Mouse (Mus musculus): Measurements from ENCODE around the gene Peli1. TPM values are rescaled to one million over a fixed set of nuclear protein-coding genes. Genes with fewer than 3 reads are reported as not detected.
A peak's percentile ranks its signal among the peaks of the same experiment; 100 is the strongest.

Peli1 gene
- total RNA-seq, 2 experiments from 2014 or later = 37.6 to 47.2 TPM

GRCm38 (mm10) chr11:21091428-21092405, 626 bp downstream of the Peli1 start:
- peak; percentile 62 to 72 for DNase-seq (ENCODE audit: low spot score in 2 of 2)

- DNase-seq (ENCODE audit: low spot score in 2 of 2) = no peak
Measured at GRCm38 (mm10) chr11:21092621-21093020, 1.5 kb downstream of the Peli1 start.

GRCm38 (mm10) chr11:21093081-21093815, 2.2 kb downstream of the Peli1 start:
- no peak for DNase-seq (ENCODE audit: low spot score in 2 of 2)

GRCm38 (mm10) chr11:21096590-21096989, 5.5 kb downstream of the Peli1 start:
- no peak for DNase-seq (ENCODE audit: low spot score in 2 of 2)

GRCm38 (mm10) chr11:21098457-21098856, 7.4 kb downstream of the Peli1 start:
- DNase-seq (ENCODE audit: low spot score in 2 of 2) = no peak

GRCm38 (mm10) chr11:21100704-21101103, 9.6 kb downstream of the Peli1 start:
- DNase-seq (ENCODE audit: low spot score in 2 of 2) = no peak

GRCm38 (mm10) chr11:21101286-21101685, 10.2 kb downstream of the Peli1 start:
- no peak for DNase-seq (ENCODE audit: low spot score in 2 of 2)

GRCm38 (mm10) chr11:21102273-21103005, 11.3 kb downstream of the Peli1 start:
- DNase-seq (ENCODE audit: low spot score in 2 of 2) = no peak

- DNase-seq (ENCODE audit: low spot score in 2 of 2) = no peak
Measured at GRCm38 (mm10) chr11:21103186-21103585, 12.1 kb downstream of the Peli1 start.

- no peak for DNase-seq (ENCODE audit: low spot score in 2 of 2)
Measured at GRCm38 (mm10) chr11:21105393-21105792, 14.3 kb downstream of the Peli1 start.

GRCm38 (mm10) chr11:21107120-21107519, 16.0 kb downstream of the Peli1 start:
- DNase-seq (ENCODE audit: low spot score in 2 of 2) = no peak

GRCm38 (mm10) chr11:21109279-21109678, 18.2 kb downstream of the Peli1 start:
- DNase-seq (ENCODE audit: low spot score in 2 of 2) = no peak

- no peak for DNase-seq (ENCODE audit: low spot score in 2 of 2)
Measured at GRCm38 (mm10) chr11:21114516-21114915, 23.4 kb downstream of the Peli1 start.

- DNase-seq (ENCODE audit: low spot score in 2 of 2) = no peak
Measured at GRCm38 (mm10) chr11:21115804-21116203, 24.7 kb downstream of the Peli1 start.

GRCm38 (mm10) chr11:21116623-21117295, 25.7 kb downstream of the Peli1 start:
- DNase-seq (ENCODE audit: low spot score in 2 of 2) = no peak

- no peak for DNase-seq (ENCODE audit: low spot score in 2 of 2)
Measured at GRCm38 (mm10) chr11:21121737-21122136, 30.6 kb downstream of the Peli1 start.

- DNase-seq (ENCODE audit: low spot score in 2 of 2) = no peak
Measured at GRCm38 (mm10) chr11:21122399-21122798, 31.3 kb downstream of the Peli1 start.

- DNase-seq (ENCODE audit: low spot score in 2 of 2) = no peak
Measured at GRCm38 (mm10) chr11:21131692-21132091, 40.6 kb downstream of the Peli1 start.

GRCm38 (mm10) chr11:21134875-21135451, 43.9 kb downstream of the Peli1 start:
- no peak for DNase-seq (ENCODE audit: low spot score in 2 of 2)

- no peak for DNase-seq (ENCODE audit: low spot score in 2 of 2)
Measured at GRCm38 (mm10) chr11:21139453-21139852, 48.4 kb downstream of the Peli1 start.
